ENCODE assay signal across 37 mouse cellular contexts in genomic region chr11:72232991-72233390, GRCm38 (mm10). TPM values are rescaled to one million over a fixed set of nuclear protein-coding genes. Genes with fewer than 3 reads are reported as not detected.
"Had no signal": no experiment of that assay in that cellular context is flagged by ENCODE, and none has a peak within 500 bp of the region (broad histone marks: within the 10 kb centered on the region; RNA-seq: fewer than 3 reads in every experiment).

No protein-coding gene starts in this region.

- H3K27ac ChIP-seq: heart, embryonic 13.5 days; heart, embryonic 15.5 days; hindbrain, embryonic 10.5 days; hindbrain, embryonic 12.5 days; hindbrain, embryonic 13.5 days; hindbrain, embryonic 14.5 days; hindbrain, embryonic 15.5 days; intestine, embryonic 15.5 days; kidney, embryonic 15.5 days; kidney, postnatal 0 days; left cerebral cortex, adult 2 months had no signal

- H3K9me3 ChIP-seq: heart, embryonic 12.5 days; heart, embryonic 13.5 days; heart, embryonic 15.5 days; hindbrain, embryonic 10.5 days; hindbrain, embryonic 12.5 days; hindbrain, embryonic 13.5 days; hindbrain, embryonic 15.5 days; intestine, embryonic 15.5 days; kidney, embryonic 15.5 days had no signal

- H3K4me3 ChIP-seq: heart, embryonic 12.5 days; heart, embryonic 13.5 days; heart, embryonic 15.5 days; hindbrain, embryonic 10.5 days; hindbrain, embryonic 12.5 days; hindbrain, embryonic 13.5 days; hindbrain, embryonic 15.5 days; intestine, embryonic 15.5 days; kidney, embryonic 15.5 days; layer of hippocampus, adult 2 months; left cerebral cortex, adult 2 months had no signal

- H3K4me1 ChIP-seq: heart, embryonic 12.5 days; heart, embryonic 13.5 days; heart, embryonic 15.5 days; hindbrain, embryonic 10.5 days; hindbrain, embryonic 12.5 days; hindbrain, embryonic 13.5 days; intestine, embryonic 15.5 days; kidney, embryonic 15.5 days had no signal

- H3K27me3 ChIP-seq: hindbrain, embryonic 12.5 days; hindbrain, embryonic 15.5 days; intestine, embryonic 15.5 days; kidney, embryonic 15.5 days had no signal

- H3K4me2 ChIP-seq: heart, embryonic 12.5 days; heart, embryonic 13.5 days; heart, embryonic 15.5 days; hindbrain, embryonic 12.5 days; hindbrain, embryonic 13.5 days; hindbrain, embryonic 14.5 days; hindbrain, embryonic 15.5 days; intestine, embryonic 15.5 days; kidney, embryonic 15.5 days had no signal

- DNase-seq: heart, postnatal 10 days; heart, postnatal 36 days; heart, postnatal 4 days; kidney, adult 11 months; kidney, adult 18-20 months; kidney, adult 2 months; kidney, adult 8-10 months; kidney, adult 9 months; kidney, postnatal 10 days; kidney, postnatal 14 days; kidney, postnatal 36 days; kidney, postnatal 4 days; layer of hippocampus, adult 9-11 months; layer of hippocampus, postnatal 36 days had no signal

- ATAC-seq: hindbrain, embryonic 16.5 days; hindbrain, postnatal 0 days; inflammation-experienced regulatory T-cells, adult 6 months; intestine, embryonic 15.5 days; intestine, embryonic 16.5 days; intestine, postnatal 0 days had no signal

- H3K9ac ChIP-seq: heart, embryonic 12.5 days; heart, embryonic 13.5 days; heart, embryonic 15.5 days; hindbrain, embryonic 12.5 days; hindbrain, embryonic 13.5 days; hindbrain, embryonic 14.5 days; hindbrain, embryonic 15.5 days; intestine, embryonic 15.5 days; kidney, embryonic 15.5 days had no signal

- H3K36me3 ChIP-seq: heart, embryonic 12.5 days; heart, embryonic 13.5 days; heart, embryonic 15.5 days; hindbrain, embryonic 10.5 days; hindbrain, embryonic 12.5 days; hindbrain, embryonic 13.5 days; hindbrain, embryonic 15.5 days; intestine, embryonic 15.5 days; kidney, embryonic 15.5 days had no signal

RNA-seq across cellular contexts. Expression of gene Gm43951, which starts 26.4 kb away (rescaled TPM):
- polyA plus RNA-seq: heart, embryonic 14.5 days; inflammation-experienced regulatory T-cells, adult 6 months; intestine, postnatal 0 days; kidney, embryonic 14.5 days had no signal

RNA-seq across cellular contexts. Expression of gene Slc13a5, which starts 34.0 kb away (rescaled TPM):
- total RNA-seq: heart, postnatal 10 days; heart, postnatal 25 days; heart, postnatal 36 days; hematopoietic stem cell, adult 5-6 weeks had no signal
- polyA plus RNA-seq: heart, postnatal 0 days; inflammation-experienced regulatory T-cells, adult 6 months had no signal
